In the genomic region with DNA sequence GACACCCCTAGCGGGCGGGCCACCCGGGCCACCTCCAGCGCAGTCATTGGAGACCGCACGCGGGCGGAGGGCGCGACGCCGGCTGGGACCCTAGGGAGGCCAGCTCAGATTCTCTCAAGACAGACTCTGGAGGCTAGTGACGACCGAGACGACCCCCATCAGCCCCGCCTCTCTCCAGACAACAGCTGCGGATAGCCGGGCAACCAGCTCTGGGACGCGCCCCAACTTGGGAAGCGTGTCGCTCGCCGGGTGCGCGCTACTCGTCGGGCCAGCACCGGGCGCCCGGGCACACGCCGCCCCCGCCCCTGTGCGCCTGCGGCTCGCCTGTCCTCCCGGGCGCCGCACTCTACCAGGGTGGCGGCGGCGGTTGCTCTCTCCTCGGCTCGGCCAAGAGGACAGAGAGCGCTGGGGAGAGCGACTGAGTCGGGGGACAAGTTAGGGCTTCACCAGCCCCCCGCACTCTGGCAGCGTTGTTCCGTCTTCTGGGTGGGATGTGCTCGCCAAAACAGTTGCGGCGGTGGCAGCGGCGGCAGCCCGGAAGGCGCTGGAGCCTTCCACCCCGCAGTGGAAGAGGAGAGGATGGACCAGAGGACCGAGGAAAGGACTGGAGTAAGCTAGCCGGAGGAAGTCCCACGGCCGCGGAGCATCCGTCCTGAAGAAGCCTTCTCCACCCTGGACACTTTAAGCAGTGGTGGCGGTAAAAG, we compare ENCODE assay signal across 8 mouse cellular contexts. TPM values are rescaled to one million over a fixed set of nuclear protein-coding genes. Genes with fewer than 3 reads are reported as not detected.
DNase-seq lines count a peak whose midpoint lies in the region; ATAC-seq and TF ChIP-seq lines count a peak whose summit lies in the region.

No protein-coding gene starts in this region.

- peaks cover 19% of the 10 kb centered on the region; the same call in 1 of the 2 replicates for H3K27me3 ChIP-seq in forebrain, embryonic 16.5 days (replicated peaks; ENCODE audit: control insufficient read depth, insufficient read depth, low read length)
- H3K27me3 ChIP-seq in limb, embryonic 14.5 days (ENCODE audit: control insufficient read depth, insufficient read depth, low read length): peaks cover 21% of the 10 kb centered on the region

- ATAC-seq in forebrain, embryonic 16.5 days: peak; percentile 82
- peak; percentile 81 for ATAC-seq in limb, embryonic 14.5 days (ENCODE audit: low FRiP score, low read depth)
- no peak for ATAC-seq in CD4-positive, CD25-positive, alpha-beta regulatory T cell, adult 4 months

- no peak overlapping the region; the same call in 1 of the 2 replicates for H3K27ac ChIP-seq in forebrain, embryonic 16.5 days (ENCODE audit: low read length)
- H3K27ac ChIP-seq in limb, embryonic 14.5 days (replicated peaks; ENCODE audit: low read depth, low read length): no peak overlapping the region
- H3K27ac ChIP-seq in olfactory bulb, adult 2 months (ENCODE audit: insufficient read depth, low read depth, low read length): peak overlapping the region; percentile 64

- WGBS in forebrain, embryonic 16.5 days: under 1% methylated on average over 65 of the region's 66 CpGs
- WGBS in limb, embryonic 14.5 days: 1% methylated on average over 60 of the region's 66 CpGs
- under 1% methylated on average over 66 of the region's 66 CpGs for WGBS in olfactory bulb, adult 2 months

- H3K4me3 ChIP-seq in forebrain, embryonic 16.5 days (replicated peaks; ENCODE audit: low read length): peak overlapping the region; percentile 73
- peak overlapping the region; percentile 58 for H3K4me3 ChIP-seq in limb, embryonic 14.5 days (replicated peaks; ENCODE audit: low read length)
- H3K4me3 ChIP-seq in olfactory bulb, adult 2 months (ENCODE audit: insufficient read depth, low read depth, low read length): peak overlapping the region; percentile 63

- peak overlapping the region; percentile 69 for H3K9ac ChIP-seq in forebrain, embryonic 16.5 days (replicated peaks; ENCODE audit: low read depth, low read length)
- peak overlapping the region; percentile 53 for H3K9ac ChIP-seq in limb, embryonic 14.5 days (ENCODE audit: low read depth, low read length, severe bottlenecking)

- peak; percentile 20 for DNase-seq in kidney, postnatal 14 days
- no peak for DNase-seq in kidney, adult 9 months
- DNase-seq in cerebellum, adult 11-12 months: peak; percentile 78
- DNase-seq in heart, postnatal 4 days: peak; percentile 16
- DNase-seq in limb, embryonic 14.5 days (ENCODE audit: low spot score): peak; percentile 38

- no peak for TF ChIP-seq CTCF in olfactory bulb, adult 2 months (IDR thresholded peaks at IDR 0.05; ENCODE audit: insufficient read depth, low read depth, low read length)

- no peaks in the 10 kb centered on the region for H3K36me3 ChIP-seq in forebrain, embryonic 16.5 days (ENCODE audit: control insufficient read depth, insufficient read depth)
- H3K36me3 ChIP-seq in limb, embryonic 14.5 days (ENCODE audit: control insufficient read depth, insufficient read depth, low read length): no peaks in the 10 kb centered on the region

- no peaks in the 10 kb centered on the region for H3K9me3 ChIP-seq in forebrain, embryonic 16.5 days (ENCODE audit: control insufficient read depth, low read length)
- H3K9me3 ChIP-seq in limb, embryonic 14.5 days (ENCODE audit: control insufficient read depth, low read length): no peaks in the 10 kb centered on the region

- H3K4me1 ChIP-seq in forebrain, embryonic 16.5 days (replicated peaks; ENCODE audit: control insufficient read depth, insufficient read depth, low read length): peaks cover 16% of the 10 kb centered on the region
- peaks cover 6% of the 10 kb centered on the region; the same call in 1 of the 2 replicates for H3K4me1 ChIP-seq in limb, embryonic 14.5 days (ENCODE audit: control insufficient read depth, insufficient read depth, low read length)
- H3K4me1 ChIP-seq in olfactory bulb, adult 2 months (ENCODE audit: control insufficient read depth, insufficient read depth, low read length): 0 out of 2 replicates have a peak, but pooled peaks cover 2% of the 10 kb centered on the region

- H3K4me2 ChIP-seq in forebrain, embryonic 16.5 days (ENCODE audit: low read length): peak overlapping the region; percentile 97
- peak overlapping the region; percentile 87 for H3K4me2 ChIP-seq in limb, embryonic 14.5 days (replicated peaks; ENCODE audit: low read depth, low read length, severe bottlenecking)

- TF ChIP-seq POLR2A in limb, embryonic 14.5 days (IDR thresholded peaks at IDR 0.05; ENCODE audit: borderline replicate concordance, extremely low read depth, insufficient read depth, insufficient read length): no peak
- peak; percentile 34; the same call in 1 of the 2 replicates for TF ChIP-seq POLR2A in olfactory bulb, adult 2 months (IDR thresholded peaks at IDR 0.05; ENCODE audit: insufficient read depth, low read depth, low read length)

RNA-seq across cellular contexts. Expression of gene Trhde, which starts 0.5 kb away (rescaled TPM):
- 2.0 and 4.4 TPM in 2 replicates for polyA plus RNA-seq in forebrain, embryonic 16.5 days (2015; fragmentation: Nextera tagmentation; extraction: Ambion mirVana)
- total RNA-seq in heart, postnatal 4 days (2021): under 1 TPM; 0.05 to 0.09 TPM
- polyA plus RNA-seq in limb, embryonic 14.5 days (2012; rRNA removed): 2.0 TPM in 2 replicates
- polyA plus RNA-seq in limb, embryonic 14.5 days (2014; fragmentation: Nextera tagmentation; extraction: Ambion mirVana): 2.4 and 3.3 TPM in 2 replicates
- not detected in 2 replicates for polyA plus RNA-seq in olfactory bulb, adult 2 months (2012; ENCODE audit: insufficient read depth, insufficient read length, low replicate concordance, missing spikeins)
- not detected for polyA plus RNA-seq in CD4-positive, CD25-positive, alpha-beta regulatory T cell, adult 4 months (2017; shearing (Covaris generic))
